Mouse (Mus musculus): ENCODE data around the gene Themis. TPM values are rescaled to one million over a fixed set of nuclear protein-coding genes. Genes with fewer than 3 reads are reported as not detected.

The Themis gene
- polyA plus RNA-seq, 1 experiment from 2014 or later: not detected

DNA sequence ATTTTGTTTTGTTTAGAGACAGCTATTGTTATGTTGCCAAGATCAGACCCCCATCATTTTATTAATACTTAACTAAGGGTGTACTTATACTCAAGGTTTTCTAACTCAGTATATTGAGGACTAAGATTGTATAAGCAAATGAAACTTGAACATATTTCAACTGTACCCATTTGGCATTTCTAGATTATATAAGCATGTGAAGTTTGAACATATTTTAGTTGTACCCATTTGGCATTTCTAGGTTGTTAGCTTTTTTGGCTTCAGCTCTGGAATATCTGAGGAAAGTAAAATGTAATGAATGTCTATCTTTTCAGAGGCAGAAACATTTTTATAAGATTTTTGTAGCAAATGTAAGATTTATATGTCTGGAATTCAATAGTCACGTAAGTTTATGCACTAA is 27.9 kb downstream of the Themis start:
- Histone ChIP-seq H3K36me3 (replicated peaks) (no peaks in the 10 kb centered on the region), H3K27me3 (replicated peaks; ENCODE audit: low read depth, poor library complexity, severe bottlenecking) (no peaks in the 10 kb centered on the region), H3K27ac (replicated peaks) (no peak overlapping the region), H3K4me1 (no peaks in the 10 kb centered on the region), H3K4me3 (no peak overlapping the region), H3K9me3 (no peaks in the 10 kb centered on the region)
- WGBS: 88% methylated on average over 1 of the region's 1 CpGs
- no peak for DNase-seq (ENCODE audit: low spot score)

GRCm38 (mm10) chr10:28698175-28698574 is 30.0 kb downstream of the Themis start:
- H3K9me3 ChIP-seq: no peaks in the 10 kb centered on the region
- no peak for DNase-seq (ENCODE audit: low spot score)
- no peak overlapping the region for H3K4me3 ChIP-seq
- H3K27me3 ChIP-seq (replicated peaks; ENCODE audit: low read depth, poor library complexity, severe bottlenecking): no peaks in the 10 kb centered on the region
- no peaks in the 10 kb centered on the region for H3K36me3 ChIP-seq (replicated peaks)
- no peak overlapping the region for H3K27ac ChIP-seq (replicated peaks)
- no peaks in the 10 kb centered on the region for H3K4me1 ChIP-seq

- no peaks in the 10 kb centered on the region for H3K27me3 ChIP-seq (replicated peaks; ENCODE audit: low read depth, poor library complexity, severe bottlenecking)
- no peak overlapping the region for H3K4me3 ChIP-seq
- H3K36me3 ChIP-seq (replicated peaks): no peaks in the 10 kb centered on the region
- no peaks in the 10 kb centered on the region for H3K9me3 ChIP-seq
- no peak for DNase-seq (ENCODE audit: low spot score)
- H3K27ac ChIP-seq (replicated peaks): no peak overlapping the region
- H3K4me1 ChIP-seq: no peaks in the 10 kb centered on the region
- WGBS: 77% methylated on average over 3 of the region's 3 CpGs
Observed at GRCm38 (mm10) chr10:28721828-28722227, 53.7 kb downstream of the Themis start.

DNA sequence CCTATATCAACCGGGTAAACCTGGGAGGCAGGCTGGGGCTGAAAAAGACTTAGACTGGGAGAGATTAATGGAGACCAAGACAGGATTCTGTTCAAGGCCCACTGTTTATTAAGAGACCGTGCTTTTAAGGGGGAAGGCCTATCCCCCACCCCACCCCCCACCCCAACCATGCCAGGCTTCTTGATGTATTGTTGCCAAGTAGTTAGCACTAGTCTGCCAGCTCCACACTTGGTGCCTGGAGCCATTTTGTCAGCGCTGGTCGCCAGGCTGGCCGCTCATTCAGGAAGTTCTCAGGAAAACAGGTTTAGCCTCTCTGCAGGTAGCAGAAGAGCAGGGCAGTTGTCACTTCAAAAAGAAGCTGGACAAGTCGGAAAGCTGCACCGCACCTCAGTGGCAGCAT is 55.1 kb downstream of the Themis start:
- Histone ChIP-seq H3K27me3 (replicated peaks; ENCODE audit: low read depth, poor library complexity, severe bottlenecking) (no peaks in the 10 kb centered on the region), H3K27ac (replicated peaks) (no peak overlapping the region), H3K4me1 (no peaks in the 10 kb centered on the region), H3K9me3 (no peaks in the 10 kb centered on the region), H3K36me3 (replicated peaks) (no peaks in the 10 kb centered on the region), H3K4me3 (no peak overlapping the region)
- WGBS: 92% methylated on average over 7 of the region's 7 CpGs
- no peak for DNase-seq (ENCODE audit: low spot score)

- Histone ChIP-seq H3K36me3 (replicated peaks) (no peaks in the 10 kb centered on the region), H3K4me1 (no peaks in the 10 kb centered on the region), H3K4me3 (no peak overlapping the region), H3K27me3 (replicated peaks; ENCODE audit: low read depth, poor library complexity, severe bottlenecking) (no peaks in the 10 kb centered on the region), H3K27ac (replicated peaks) (no peak overlapping the region), H3K9me3 (no peaks in the 10 kb centered on the region)
- 7% methylated on average over 2 of the region's 2 CpGs for WGBS
- no peak for DNase-seq (ENCODE audit: low spot score)
Observed at GRCm38 (mm10) chr10:28730122-28730521, 62.0 kb downstream of the Themis start.

- H3K27me3 ChIP-seq (replicated peaks; ENCODE audit: low read depth, poor library complexity, severe bottlenecking): no peaks in the 10 kb centered on the region
- no peaks in the 10 kb centered on the region for H3K36me3 ChIP-seq (replicated peaks)
- whole genome bisulfite sequencing: 95% methylated on average over 1 of the region's 1 CpGs
- no peak overlapping the region for H3K27ac ChIP-seq (replicated peaks)
- no peak for DNase-seq (ENCODE audit: low spot score)
- no peaks in the 10 kb centered on the region for H3K4me1 ChIP-seq
- no peak overlapping the region for H3K4me3 ChIP-seq
- H3K9me3 ChIP-seq: no peaks in the 10 kb centered on the region
Observed at GRCm38 (mm10) chr10:28737953-28738352, 69.8 kb downstream of the Themis start.

- no peak overlapping the region for H3K4me3 ChIP-seq
- no peaks in the 10 kb centered on the region for H3K4me1 ChIP-seq
- H3K9me3 ChIP-seq: no peaks in the 10 kb centered on the region
- no peaks in the 10 kb centered on the region for H3K27me3 ChIP-seq (replicated peaks; ENCODE audit: low read depth, poor library complexity, severe bottlenecking)
- no peak overlapping the region for H3K27ac ChIP-seq (replicated peaks)
- H3K36me3 ChIP-seq (replicated peaks): no peaks in the 10 kb centered on the region
- no peak for DNase-seq (ENCODE audit: low spot score)
Observed at GRCm38 (mm10) chr10:28746426-28746825, 78.3 kb downstream of the Themis start.

DNA sequence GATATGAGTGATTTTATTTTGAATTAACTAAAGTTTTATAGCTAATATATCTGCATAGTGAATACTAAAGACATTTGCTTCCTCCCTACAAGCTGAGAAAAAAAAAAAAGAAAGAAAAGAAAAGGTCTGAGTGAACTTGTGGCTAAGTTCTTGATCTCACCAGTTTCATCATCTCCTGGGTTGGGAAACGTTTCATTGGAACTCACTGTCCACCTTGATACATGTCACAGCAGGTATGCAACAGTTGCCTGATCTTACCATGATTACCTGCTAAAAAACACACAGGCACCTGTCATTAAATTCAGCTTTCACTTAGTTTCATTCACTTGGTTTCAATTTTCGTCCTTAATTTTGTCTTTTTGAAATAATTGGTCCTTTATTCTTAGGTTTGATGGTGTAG is 85.2 kb downstream of the Themis start:
- Histone ChIP-seq H3K36me3 (replicated peaks) (no peaks in the 10 kb centered on the region), H3K9me3 (no peaks in the 10 kb centered on the region), H3K4me1 (no peaks in the 10 kb centered on the region), H3K27me3 (replicated peaks; ENCODE audit: low read depth, poor library complexity, severe bottlenecking) (no peaks in the 10 kb centered on the region), H3K27ac (replicated peaks) (no peak overlapping the region), H3K4me3 (no peak overlapping the region)
- WGBS: 68% methylated on average over 2 of the region's 2 CpGs
- no peak for DNase-seq (ENCODE audit: low spot score)

DNA sequence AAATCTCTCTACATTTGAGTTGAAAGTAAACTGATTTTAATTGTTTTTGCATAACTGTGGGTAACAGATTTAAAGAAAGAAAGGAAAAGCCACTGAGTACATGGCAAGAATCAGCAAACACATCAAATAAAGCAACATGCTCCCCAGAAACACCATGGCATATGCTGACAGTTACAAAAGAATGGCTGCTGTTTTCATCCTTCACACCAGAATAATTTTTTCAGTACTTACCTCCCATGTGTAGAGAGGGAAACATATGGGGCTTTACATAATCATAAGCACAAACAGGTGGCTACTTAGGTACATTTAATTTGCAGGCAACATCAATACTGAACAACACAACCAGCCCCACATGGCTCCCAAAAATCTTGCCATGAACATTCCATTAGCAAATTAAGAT is 86.8 kb downstream of the Themis start:
- DNase-seq (ENCODE audit: low spot score): no peak
- no peaks in the 10 kb centered on the region for H3K9me3 ChIP-seq
- H3K36me3 ChIP-seq (replicated peaks): no peaks in the 10 kb centered on the region
- H3K4me1 ChIP-seq: no peaks in the 10 kb centered on the region
- no peak overlapping the region for H3K4me3 ChIP-seq
- no peaks in the 10 kb centered on the region for H3K27me3 ChIP-seq (replicated peaks; ENCODE audit: low read depth, poor library complexity, severe bottlenecking)
- H3K27ac ChIP-seq (replicated peaks): no peak overlapping the region

GRCm38 (mm10) chr10:28776777-28777402 is 108.7 kb downstream of the Themis start:
- no peaks in the 10 kb centered on the region for H3K36me3 ChIP-seq (replicated peaks)
- H3K9me3 ChIP-seq: no peaks in the 10 kb centered on the region
- WGBS: 85% methylated on average over 5 of the region's 5 CpGs
- no peak overlapping the region for H3K4me3 ChIP-seq
- H3K4me1 ChIP-seq: no peaks in the 10 kb centered on the region
- no peaks in the 10 kb centered on the region for H3K27me3 ChIP-seq (replicated peaks; ENCODE audit: low read depth, poor library complexity, severe bottlenecking)
- no peak for DNase-seq (ENCODE audit: low spot score)
- no peak overlapping the region for H3K27ac ChIP-seq (replicated peaks)

DNA sequence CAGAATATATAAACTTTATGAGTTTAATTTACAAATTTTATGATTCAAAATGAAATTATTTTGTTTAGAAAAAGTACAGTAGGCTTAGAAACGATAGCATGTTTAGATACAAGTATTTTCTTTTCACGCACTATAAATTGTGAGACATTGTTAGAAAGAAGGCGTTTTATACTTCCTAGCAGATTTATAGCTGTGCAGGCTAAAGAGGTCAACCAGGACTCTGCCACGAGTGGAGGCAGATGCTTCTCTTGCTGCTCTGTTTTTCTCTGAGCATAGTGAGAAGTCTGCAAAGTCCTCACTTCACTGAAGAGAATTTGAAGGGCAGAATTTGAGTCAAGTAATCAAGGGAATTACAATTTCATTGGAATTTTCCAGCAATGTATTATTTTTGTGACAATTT is 131.3 kb downstream of the Themis start:
- 81% methylated on average over 4 of the region's 4 CpGs for WGBS
- H3K4me3 ChIP-seq: no peak overlapping the region
- DNase-seq (ENCODE audit: low spot score): no peak
- H3K4me1 ChIP-seq: no peaks in the 10 kb centered on the region
- H3K27me3 ChIP-seq (replicated peaks; ENCODE audit: low read depth, poor library complexity, severe bottlenecking): no peaks in the 10 kb centered on the region
- no peaks in the 10 kb centered on the region for H3K36me3 ChIP-seq (replicated peaks)
- H3K27ac ChIP-seq (replicated peaks): no peak overlapping the region
- H3K9me3 ChIP-seq: no peaks in the 10 kb centered on the region

DNA sequence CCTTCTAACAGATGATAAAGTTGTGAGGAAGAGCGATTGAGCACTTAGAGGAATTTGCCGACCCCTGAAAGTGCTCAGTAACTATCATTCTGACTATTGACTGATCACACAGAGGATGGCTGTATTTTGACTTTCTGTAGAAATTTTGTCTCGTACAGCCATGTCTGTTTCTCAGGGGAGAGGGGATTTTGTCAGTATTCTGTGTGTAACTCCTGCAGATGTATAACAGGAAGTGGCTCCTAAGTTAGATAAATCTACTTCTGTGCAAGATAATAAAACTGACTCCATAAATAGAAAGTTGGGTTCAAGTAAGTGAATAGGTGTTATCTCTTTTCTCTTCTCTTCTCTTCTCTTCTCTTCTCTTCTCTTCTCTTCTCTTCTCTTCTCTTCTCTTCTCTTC is 137.0 kb downstream of the Themis start:
- Histone ChIP-seq H3K27me3 (replicated peaks; ENCODE audit: low read depth, poor library complexity, severe bottlenecking) (no peaks in the 10 kb centered on the region), H3K4me3 (no peak overlapping the region), H3K9me3 (no peaks in the 10 kb centered on the region), H3K27ac (replicated peaks) (no peak overlapping the region), H3K4me1 (no peaks in the 10 kb centered on the region), H3K36me3 (replicated peaks) (no peaks in the 10 kb centered on the region)
- no peak for DNase-seq (ENCODE audit: low spot score)
- 78% methylated on average over 3 of the region's 3 CpGs for WGBS

DNA sequence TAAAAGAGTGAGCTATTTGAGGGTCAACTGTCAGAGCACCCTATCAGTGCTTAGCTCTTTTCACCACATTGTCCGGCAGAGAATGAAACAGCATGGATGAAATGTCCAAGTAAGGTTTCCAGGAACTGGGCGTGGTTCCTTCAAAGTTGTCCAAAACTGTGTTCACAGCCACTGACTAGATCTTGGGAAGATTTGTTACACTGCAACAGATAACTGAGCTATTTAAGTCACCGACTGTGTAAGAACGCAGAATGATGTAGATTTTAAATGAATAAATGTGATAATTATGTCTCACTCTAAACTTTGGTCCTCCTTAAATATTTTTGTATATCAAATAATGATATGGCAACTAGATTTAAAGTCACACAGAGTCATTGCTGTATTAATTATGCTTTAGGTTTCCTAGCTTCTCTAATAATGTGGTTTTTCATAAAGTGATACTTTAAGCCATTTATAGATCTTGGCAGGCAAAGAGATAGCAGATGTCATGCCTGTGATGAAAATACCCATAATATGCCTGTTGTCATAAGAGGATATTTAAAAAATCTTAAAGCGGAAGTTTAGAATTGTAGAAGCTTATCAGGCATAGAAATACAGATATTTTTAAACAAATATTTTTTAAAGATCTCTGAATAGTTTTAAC is 143.9 kb downstream of the Themis start:
- Histone ChIP-seq H3K36me3 (replicated peaks) (no peaks in the 10 kb centered on the region), H3K9me3 (no peaks in the 10 kb centered on the region), H3K27me3 (replicated peaks; ENCODE audit: low read depth, poor library complexity, severe bottlenecking) (no peaks in the 10 kb centered on the region), H3K4me3 (no peak overlapping the region), H3K27ac (replicated peaks) (no peak overlapping the region), H3K4me1 (no peaks in the 10 kb centered on the region)
- 92% methylated on average over 5 of the region's 5 CpGs for WGBS
- DNase-seq (ENCODE audit: low spot score): no peak

All from embryonic facial prominence, embryonic 10.5 days (tissue).